Mouse (Mus musculus) erythroblast, embryonic 14.5 days (primary cell): ENCODE data around the gene Ctf1.

ENCODE experiments used
- GATA1 ChIP-seq: IDR thresholded peaks from 2 replicates; pipeline ENCODE4 v1.6.1; 2012; ENCODE audit warnings: low read length, inconsistent platforms, mixed read lengths
- TAL1 ChIP-seq: IDR thresholded peaks from 3 replicates; pipeline ENCODE4 v1.6.1; 2012; ENCODE audit warnings: low read length, inconsistent platforms, mixed read lengths

GRCm38 (mm10) chr7:127750131-127751127, 37.9 kb downstream of the Ctf1 start:
- TF ChIP-seq GATA1 = no peak
- no peak for TF ChIP-seq TAL1
